Mouse (Mus musculus): Measurements from ENCODE around the gene 4930562C15Rik. TPM values are rescaled to one million over a fixed set of nuclear protein-coding genes. Genes with fewer than 3 reads are reported as not detected.
"Not testable (repeated sequence)": the region's sequence is repeated elsewhere in the genome, so short reads cannot be mapped to it uniquely, and the experiment has no call there.

4930562C15Rik gene
- polyA plus RNA-seq, 1 experiment from 2014 or later = 0.43 TPM

- not testable (repeated sequence) for H3K4me3 ChIP-seq (ENCODE audit: low read depth, low read length); H3K27ac ChIP-seq (ENCODE audit: low read depth); H3K27me3 ChIP-seq (replicated peaks; ENCODE audit: control insufficient read depth, insufficient read depth, low read length); H3K4me1 ChIP-seq (replicated peaks; ENCODE audit: control insufficient read depth, insufficient read depth, low read length); H3K36me3 ChIP-seq (ENCODE audit: control insufficient read depth, insufficient read depth, low read length); DNase-seq (ENCODE audit: low spot score); H3K9me3 ChIP-seq (ENCODE audit: control insufficient read depth, low read length); ATAC-seq (replicated peaks; ENCODE audit: low FRiP score, low TSS enrichment, low read depth); H3K9ac ChIP-seq (ENCODE audit: low read length); H3K4me2 ChIP-seq (ENCODE audit: low read length)
- 86% methylated on average over 5 of the region's 5 CpGs for WGBS
Measured at GRCm38 (mm10) chr16:4824466-4824865, 10.8 kb upstream of the 4930562C15Rik start.

DNA sequence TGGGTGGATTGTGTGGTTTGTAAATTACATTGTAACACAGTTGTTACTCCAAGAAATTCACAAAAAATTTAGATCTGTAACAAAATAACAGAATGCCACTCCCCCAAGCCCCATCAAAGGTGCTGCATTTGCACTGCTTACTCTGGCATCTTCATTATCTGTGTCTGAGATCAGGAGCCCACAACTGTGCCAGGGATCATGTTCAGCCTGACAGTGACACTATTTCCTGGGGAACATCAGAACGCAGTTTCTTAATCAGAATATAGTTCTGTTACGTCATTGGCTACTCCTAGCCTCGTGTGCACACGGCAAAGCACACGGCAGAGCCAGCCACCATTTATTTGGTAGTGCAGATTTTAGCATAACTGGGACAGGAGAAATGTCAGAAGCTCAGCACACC is 7.6 kb upstream of the 4930562C15Rik start:
- Histone ChIP-seq H3K4me3 (ENCODE audit: low read depth, low read length) (no peak overlapping the region), H3K4me1 (replicated peaks; ENCODE audit: control insufficient read depth, insufficient read depth, low read length) (no peaks in the 10 kb centered on the region), H3K36me3 (ENCODE audit: control insufficient read depth, insufficient read depth, low read length) (no peaks in the 10 kb centered on the region), H3K9me3 (ENCODE audit: control insufficient read depth, low read length) (no peaks in the 10 kb centered on the region), H3K4me2 (ENCODE audit: low read length) (no peak overlapping the region), H3K27ac (ENCODE audit: low read depth) (no peak overlapping the region), H3K9ac (ENCODE audit: low read length) (no peak overlapping the region), H3K27me3 (replicated peaks; ENCODE audit: control insufficient read depth, insufficient read depth, low read length) (no peaks in the 10 kb centered on the region)
- DNase-seq (ENCODE audit: low spot score) (no peak), ATAC-seq (replicated peaks; ENCODE audit: low FRiP score, low TSS enrichment, low read depth) (no peak)
- WGBS = 92% methylated on average over 5 of the region's 5 CpGs

DNA sequence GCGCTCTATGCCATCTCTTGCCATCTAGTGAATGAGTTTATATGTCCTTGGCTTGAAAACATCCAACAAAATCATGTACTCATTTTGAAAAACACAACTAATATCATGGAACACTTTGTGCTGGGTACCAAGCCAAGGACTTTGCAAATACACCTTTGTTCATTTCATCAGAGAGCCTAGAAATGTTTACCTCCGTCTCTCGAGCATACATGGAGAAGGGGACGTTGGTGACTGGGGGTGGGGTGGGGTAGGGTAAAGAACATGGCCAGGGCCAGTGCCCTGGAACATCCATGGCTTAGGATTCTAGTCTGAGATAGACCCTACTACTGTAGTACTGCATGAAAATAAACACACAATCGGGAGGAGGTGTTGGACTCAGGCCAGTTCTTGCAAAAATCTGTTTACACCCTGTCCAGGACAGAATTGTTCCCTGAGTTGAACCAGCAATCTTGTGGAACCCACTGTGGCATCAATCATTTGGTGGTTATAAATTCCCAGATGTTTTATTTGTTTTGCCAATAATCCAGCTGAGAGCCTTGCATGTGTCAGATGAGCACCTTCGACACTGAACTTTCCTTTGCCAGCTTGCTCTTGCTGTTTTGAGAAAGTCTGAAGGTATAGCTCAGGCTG is 5.8 kb upstream of the 4930562C15Rik start:
- Histone ChIP-seq H3K27ac (ENCODE audit: low read depth) (no peak overlapping the region), H3K4me1 (replicated peaks; ENCODE audit: control insufficient read depth, insufficient read depth, low read length) (no peaks in the 10 kb centered on the region), H3K27me3 (replicated peaks; ENCODE audit: control insufficient read depth, insufficient read depth, low read length) (no peaks in the 10 kb centered on the region), H3K9me3 (ENCODE audit: control insufficient read depth, low read length) (no peaks in the 10 kb centered on the region), H3K4me2 (ENCODE audit: low read length) (no peak overlapping the region), H3K4me3 (ENCODE audit: low read depth, low read length) (no peak overlapping the region), H3K36me3 (ENCODE audit: control insufficient read depth, insufficient read depth, low read length) (no peaks in the 10 kb centered on the region), H3K9ac (ENCODE audit: low read length) (no peak overlapping the region)
- WGBS = 63% methylated on average over 6 of the region's 6 CpGs
- ATAC-seq (replicated peaks; ENCODE audit: low FRiP score, low TSS enrichment, low read depth) (no peak), DNase-seq (ENCODE audit: low spot score) (no peak)

DNA sequence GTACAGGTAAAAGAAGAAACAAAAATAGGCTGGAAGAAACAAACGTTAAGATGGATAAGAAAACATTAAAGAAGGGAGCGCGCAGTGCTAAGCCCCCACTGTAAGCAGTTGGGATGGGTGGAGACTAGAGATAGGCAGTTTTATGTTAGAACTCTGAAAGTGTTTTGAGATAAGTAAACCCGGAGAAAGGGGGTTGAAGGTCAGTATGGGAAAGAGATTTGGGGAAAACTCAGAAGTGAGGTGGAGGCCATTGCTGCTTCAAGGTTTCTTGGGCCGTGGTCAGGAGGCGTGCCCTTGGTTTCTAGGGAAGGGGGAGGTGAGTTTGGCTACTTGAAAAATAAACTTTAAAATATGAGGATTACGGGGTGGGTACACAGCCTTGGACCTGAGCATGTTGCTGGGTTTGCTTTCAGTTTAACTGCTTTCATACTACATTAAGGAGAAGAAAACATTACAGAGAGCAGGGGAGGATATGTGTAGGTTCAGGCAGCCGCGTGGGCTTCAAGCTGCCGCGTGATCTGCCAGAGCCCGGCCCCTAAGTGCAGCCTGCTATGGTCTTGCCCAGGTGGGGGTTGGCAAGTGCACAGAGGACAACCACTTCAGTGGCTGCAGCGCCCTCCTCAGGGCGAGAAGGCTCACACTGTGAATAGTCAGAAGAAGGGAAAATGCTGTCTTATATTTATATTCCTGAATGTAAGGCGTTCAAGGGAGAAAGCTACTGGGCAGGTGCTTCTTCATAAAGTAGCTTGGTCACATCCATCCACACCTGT is 3.4 kb upstream of the 4930562C15Rik start:
- no peak for DNase-seq (ENCODE audit: low spot score)

DNA sequence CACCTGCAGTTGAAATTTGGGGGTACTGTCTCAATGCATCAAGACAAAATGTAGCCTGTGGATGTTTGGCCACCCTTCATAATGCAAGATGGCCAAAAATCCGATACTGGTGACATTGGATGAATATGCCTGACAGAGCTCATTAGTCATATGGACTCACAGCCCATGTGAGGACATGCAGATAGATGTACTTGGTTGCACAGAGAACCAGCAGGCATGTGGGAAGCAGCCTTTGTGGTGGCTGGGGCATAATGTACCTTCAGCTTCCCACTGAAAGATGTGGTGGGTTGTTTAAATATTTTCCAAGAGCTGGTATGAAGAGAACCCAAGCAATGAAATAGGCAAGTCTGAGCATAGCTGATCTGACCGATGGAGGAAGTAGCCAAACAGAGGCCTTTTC is 1.4 kb upstream of the 4930562C15Rik start:
- Histone ChIP-seq H3K9ac (ENCODE audit: low read length) (no peak overlapping the region), H3K36me3 (ENCODE audit: control insufficient read depth, insufficient read depth, low read length) (no peaks in the 10 kb centered on the region), H3K27me3 (replicated peaks; ENCODE audit: control insufficient read depth, insufficient read depth, low read length) (no peaks in the 10 kb centered on the region), H3K27ac (ENCODE audit: low read depth) (no peak overlapping the region), H3K4me1 (replicated peaks; ENCODE audit: control insufficient read depth, insufficient read depth, low read length) (no peaks in the 10 kb centered on the region), H3K4me2 (ENCODE audit: low read length) (no peak overlapping the region), H3K4me3 (ENCODE audit: low read depth, low read length) (no peak overlapping the region), H3K9me3 (ENCODE audit: control insufficient read depth, low read length) (no peaks in the 10 kb centered on the region)
- WGBS = 83% methylated on average over 2 of the region's 2 CpGs
- no peak for DNase-seq (ENCODE audit: low spot score)
- ATAC-seq (replicated peaks; ENCODE audit: low FRiP score, low TSS enrichment, low read depth) = no peak

More for the DNA sequence above, 3.4 kb upstream of the 4930562C15Rik start:
- H3K9ac ChIP-seq (ENCODE audit: low read length) = no peak overlapping the region
- no peaks in the 10 kb centered on the region for H3K36me3 ChIP-seq (ENCODE audit: control insufficient read depth, insufficient read depth, low read length)
- no peak overlapping the region for H3K4me3 ChIP-seq (ENCODE audit: low read depth, low read length)
- H3K9me3 ChIP-seq (ENCODE audit: control insufficient read depth, low read length) = no peaks in the 10 kb centered on the region
- H3K27ac ChIP-seq (ENCODE audit: low read depth) = no peak overlapping the region
- no peaks in the 10 kb centered on the region for H3K27me3 ChIP-seq (replicated peaks; ENCODE audit: control insufficient read depth, insufficient read depth, low read length)
- WGBS = 58% methylated on average over 15 of the region's 15 CpGs
- no peak for ATAC-seq (replicated peaks; ENCODE audit: low FRiP score, low TSS enrichment, low read depth)
- no peaks in the 10 kb centered on the region for H3K4me1 ChIP-seq (replicated peaks; ENCODE audit: control insufficient read depth, insufficient read depth, low read length)
- no peak overlapping the region for H3K4me2 ChIP-seq (ENCODE audit: low read length)

DNA sequence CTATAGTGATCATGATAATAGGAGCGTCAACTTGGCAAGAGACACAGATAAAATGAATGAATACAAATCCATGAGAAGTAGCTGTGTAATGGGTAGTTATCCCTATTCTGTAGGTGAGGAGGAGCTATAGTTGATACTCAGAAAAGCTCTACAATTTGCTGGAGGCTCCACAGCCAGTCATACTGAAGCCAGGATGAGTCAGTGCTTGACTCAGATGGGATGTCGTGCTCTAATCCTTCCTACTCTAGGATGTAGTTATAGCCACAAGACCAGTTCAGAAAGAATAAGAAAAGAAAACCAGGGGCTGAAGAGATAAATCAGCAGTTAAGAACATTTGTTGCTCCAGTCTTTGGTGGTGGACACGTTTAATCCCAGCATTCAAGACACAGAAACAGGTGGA is 2.4 kb downstream of the 4930562C15Rik start:
- Histone ChIP-seq H3K4me3 (ENCODE audit: low read depth, low read length) (no peak overlapping the region), H3K27ac (ENCODE audit: low read depth) (no peak overlapping the region), H3K4me1 (replicated peaks; ENCODE audit: control insufficient read depth, insufficient read depth, low read length) (no peaks in the 10 kb centered on the region), H3K4me2 (ENCODE audit: low read length) (no peak overlapping the region), H3K36me3 (ENCODE audit: control insufficient read depth, insufficient read depth, low read length) (no peaks in the 10 kb centered on the region), H3K9ac (ENCODE audit: low read length) (no peak overlapping the region), H3K27me3 (replicated peaks; ENCODE audit: control insufficient read depth, insufficient read depth, low read length) (no peaks in the 10 kb centered on the region), H3K9me3 (ENCODE audit: control insufficient read depth, low read length) (no peaks in the 10 kb centered on the region)
- WGBS = 72% methylated on average over 3 of the region's 3 CpGs
- DNase-seq (ENCODE audit: low spot score) = no peak
- no peak for ATAC-seq (replicated peaks; ENCODE audit: low FRiP score, low TSS enrichment, low read depth)

- H3K27me3 ChIP-seq (replicated peaks; ENCODE audit: control insufficient read depth, insufficient read depth, low read length) = no peaks in the 10 kb centered on the region
- no peaks in the 10 kb centered on the region for H3K4me1 ChIP-seq (replicated peaks; ENCODE audit: control insufficient read depth, insufficient read depth, low read length)
- H3K36me3 ChIP-seq (ENCODE audit: control insufficient read depth, insufficient read depth, low read length) = no peaks in the 10 kb centered on the region
- no peak overlapping the region for H3K4me3 ChIP-seq (ENCODE audit: low read depth, low read length)
- H3K4me2 ChIP-seq (ENCODE audit: low read length) = no peak overlapping the region
- WGBS = 77% methylated on average over 3 of the region's 3 CpGs
- H3K9me3 ChIP-seq (ENCODE audit: control insufficient read depth, low read length) = no peaks in the 10 kb centered on the region
- DNase-seq (ENCODE audit: low spot score) (no peak), ATAC-seq (replicated peaks; ENCODE audit: low FRiP score, low TSS enrichment, low read depth) (no peak)
- H3K27ac ChIP-seq (ENCODE audit: low read depth) = no peak overlapping the region
- no peak overlapping the region for H3K9ac ChIP-seq (ENCODE audit: low read length)
Measured at GRCm38 (mm10) chr16:4839552-4839951, 4.3 kb downstream of the 4930562C15Rik start.

DNA sequence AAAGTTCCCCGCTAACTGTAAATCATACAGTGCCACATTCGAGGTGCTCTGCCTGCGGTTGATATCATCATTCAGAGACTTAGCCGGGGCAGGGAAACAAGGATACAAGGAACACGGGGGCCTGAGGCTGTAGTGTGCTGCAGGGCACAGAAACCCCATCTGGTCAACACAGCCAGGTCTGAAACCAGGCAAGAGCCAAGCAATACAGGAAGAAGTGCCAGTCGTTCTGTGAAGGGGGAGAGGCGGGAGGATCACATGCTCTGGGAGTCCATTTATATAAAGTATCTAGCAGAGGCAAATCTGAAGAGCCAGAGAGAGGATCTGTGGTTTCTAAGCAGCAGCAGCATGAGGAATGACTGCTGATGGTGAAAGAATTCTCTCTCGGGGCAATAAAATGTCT is 5.0 kb downstream of the 4930562C15Rik start:
- no peak overlapping the region for H3K27ac ChIP-seq (ENCODE audit: low read depth)
- WGBS = 59% methylated on average over 8 of the region's 8 CpGs
- H3K9me3 ChIP-seq (ENCODE audit: control insufficient read depth, low read length) = no peaks in the 10 kb centered on the region
- DNase-seq (ENCODE audit: low spot score) (no peak), ATAC-seq (replicated peaks; ENCODE audit: low FRiP score, low TSS enrichment, low read depth) (no peak)
- H3K4me2 ChIP-seq (ENCODE audit: low read length) = no peak overlapping the region
- H3K9ac ChIP-seq (ENCODE audit: low read length) = no peak overlapping the region
- H3K4me1 ChIP-seq (replicated peaks; ENCODE audit: control insufficient read depth, insufficient read depth, low read length) = no peaks in the 10 kb centered on the region
- no peaks in the 10 kb centered on the region for H3K36me3 ChIP-seq (ENCODE audit: control insufficient read depth, insufficient read depth, low read length)
- no peak overlapping the region for H3K4me3 ChIP-seq (ENCODE audit: low read depth, low read length)
- H3K27me3 ChIP-seq (replicated peaks; ENCODE audit: control insufficient read depth, insufficient read depth, low read length) = no peaks in the 10 kb centered on the region

GRCm38 (mm10) chr16:4847041-4847440 is 11.8 kb downstream of the 4930562C15Rik start:
- no peak overlapping the region for H3K9ac ChIP-seq (ENCODE audit: low read length)
- ATAC-seq (replicated peaks; ENCODE audit: low FRiP score, low TSS enrichment, low read depth) = no peak
- H3K4me1 ChIP-seq (replicated peaks; ENCODE audit: control insufficient read depth, insufficient read depth, low read length) = peaks cover 13% of the 10 kb centered on the region
- H3K4me2 ChIP-seq (ENCODE audit: low read length) = no peak overlapping the region
- H3K9me3 ChIP-seq (ENCODE audit: control insufficient read depth, low read length) = no peaks in the 10 kb centered on the region
- no peaks in the 10 kb centered on the region for H3K27me3 ChIP-seq (replicated peaks; ENCODE audit: control insufficient read depth, insufficient read depth, low read length)
- no peak overlapping the region for H3K27ac ChIP-seq (ENCODE audit: low read depth)
- H3K4me3 ChIP-seq (ENCODE audit: low read depth, low read length) = no peak overlapping the region
- H3K36me3 ChIP-seq (ENCODE audit: control insufficient read depth, insufficient read depth, low read length) = no peaks in the 10 kb centered on the region
- 90% methylated on average over 3 of the region's 3 CpGs for WGBS
- no peak for DNase-seq (ENCODE audit: low spot score)

All from intestine, embryonic 14.5 days (tissue).